Mouse (Mus musculus) small intestine, adult 2 months (tissue): ENCODE measurements around the gene Slpi.

Experiments
- CTCF ChIP-seq: fragments of 200-500 bp; IDR thresholded peaks from 2 replicates; pipeline ENCODE4 v1.5.1; 2012; ENCODE audit warnings: low read depth, mild to moderate bottlenecking, control low read depth, inconsistent platforms, low read length, moderate library complexity, mixed read lengths; ENCODE audit not compliant: insufficient replicate concordance, insufficient read length; ENCODE audit errors: extremely low read depth
- POLR2A ChIP-seq: fragments of 200-500 bp; IDR thresholded peaks from 2 replicates; pipeline ENCODE4 v1.6.1; 2012; ENCODE audit warnings: low read depth, mild to moderate bottlenecking, control low read depth, inconsistent platforms, low read length, moderate library complexity

DNA sequence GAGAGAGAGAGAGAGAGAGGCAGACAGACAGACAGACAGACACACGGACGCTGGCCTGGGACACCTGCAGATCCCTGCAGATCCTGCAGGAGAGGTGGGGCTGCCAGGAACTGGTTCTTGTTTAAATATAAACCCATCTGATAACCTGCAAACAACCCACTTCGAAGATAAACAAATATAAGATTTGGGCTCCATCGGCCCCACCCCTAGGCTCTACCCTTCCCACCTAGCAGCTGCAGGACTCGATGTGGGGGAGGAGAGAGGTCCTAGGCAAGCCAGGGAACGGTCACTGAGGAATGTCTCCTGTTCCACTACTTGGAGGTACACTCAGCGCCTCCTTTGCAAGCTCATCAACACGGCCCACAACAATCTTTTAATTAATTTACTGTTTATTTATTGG, 49.4 kb upstream of the Slpi start:
- TF ChIP-seq CTCF (peak; percentile 14; the same call in 1 of the 2 replicates), POLR2A (no peak)
